Mouse (Mus musculus) left cerebral cortex, postnatal 4 days (tissue): ENCODE measurements around the gene Ccdc8. TPM values are rescaled to one million over a fixed set of nuclear protein-coding genes. Genes with fewer than 3 reads are reported as not detected.
A peak's percentile ranks its signal among the peaks of the same experiment; 100 is the strongest.

Experiments
- DNase-seq: peaks from one replicate; pipeline ENCODE4 v3.0.0-alpha.2; 2022
- intact Hi-C: fragments of 180-260 bp; cut with DNase I; formaldehyde crosslinking; loops from one replicate; pipeline ENCODE4 v1.15.1; 2025
- total RNA-seq, 2 experiments: library from RNA; stranded (reverse); gene quantifications; 2 replicates each; pipeline ENCODE4 v1.2.3; 2021

Gene Ccdc8
- total RNA-seq, 2 experiments from 2014 or later = 3.3 to 4.3 TPM

GRCm38 (mm10) chr7:17004716-17005115 is 12.2 kb downstream of the Ccdc8 start:
- intact Hi-C loops = loop anchor here (5.0 kb wide), 1 partner anchor 58 kb away; the partner anchor contains the start of gene Hif3a
- no peak for DNase-seq

- DNase-seq = no peak
- intact Hi-C loops = loop anchor here (5.0 kb wide), 1 partner anchor 55 kb away; the partner anchor contains the start of gene Hif3a
Observed at GRCm38 (mm10) chr7:17007300-17007699, 14.8 kb downstream of the Ccdc8 start.

GRCm38 (mm10) chr7:17009326-17010009 is 17.0 kb downstream of the Ccdc8 start:
- intact Hi-C loops = loop anchor here (5.0 kb wide), 1 partner anchor 53 kb away; the partner anchor contains the start of gene Hif3a
- DNase-seq = no peak

DNA sequence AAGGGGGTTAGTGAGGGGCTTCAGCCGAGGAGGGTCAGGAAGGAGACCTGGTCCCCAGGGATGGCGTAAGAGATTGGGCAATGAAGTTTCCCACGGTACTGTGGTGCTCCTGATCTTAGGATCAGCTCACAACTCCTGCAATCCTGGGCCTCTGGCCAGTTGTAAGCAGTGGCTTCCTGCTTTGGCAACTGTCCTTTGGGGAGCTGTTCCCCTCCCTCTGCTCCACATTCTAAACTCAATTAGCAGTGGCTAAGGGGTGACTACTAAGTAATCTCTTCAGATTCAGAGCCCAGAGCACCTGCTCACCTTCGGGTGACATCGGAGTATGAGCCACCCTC is 17.5 kb downstream of the Ccdc8 start:
- intact Hi-C loops = no loop called here
- no peak for DNase-seq

GRCm38 (mm10) chr7:17011909-17012590 is 19.5 kb downstream of the Ccdc8 start:
- intact Hi-C loops = no loop called here
- no peak for DNase-seq

DNA sequence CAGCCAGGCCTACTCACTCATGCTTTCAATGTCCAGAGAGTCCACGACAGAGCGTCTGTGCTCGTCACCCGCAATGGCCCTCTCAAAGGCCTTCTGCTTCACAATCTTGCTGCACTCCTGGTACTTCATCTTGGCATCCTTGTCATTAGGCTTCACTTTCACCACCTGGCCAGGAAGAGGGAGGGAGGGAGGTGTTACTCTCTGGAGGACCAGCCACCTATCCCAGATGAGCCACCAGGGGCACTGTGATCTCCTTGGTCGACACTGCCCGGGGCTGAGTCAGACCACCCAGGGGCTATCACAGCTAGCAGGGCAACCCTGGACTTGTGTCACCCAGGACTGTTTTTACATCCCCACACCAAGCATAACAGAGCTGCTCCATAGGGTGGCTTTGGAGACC is 22.9 kb downstream of the Ccdc8 start:
- intact Hi-C loops = no loop called here
- no peak for DNase-seq

GRCm38 (mm10) chr7:17017036-17017435 is 24.5 kb downstream of the Ccdc8 start:
- DNase-seq = peak; percentile 97
- intact Hi-C loops = no loop called here

GRCm38 (mm10) chr7:17017921-17018320 is 25.4 kb downstream of the Ccdc8 start:
- intact Hi-C loops = no loop called here
- no peak for DNase-seq

- intact Hi-C loops = no loop called here
- no peak for DNase-seq
Observed at GRCm38 (mm10) chr7:17019426-17020166, 27.1 kb downstream of the Ccdc8 start.

DNA sequence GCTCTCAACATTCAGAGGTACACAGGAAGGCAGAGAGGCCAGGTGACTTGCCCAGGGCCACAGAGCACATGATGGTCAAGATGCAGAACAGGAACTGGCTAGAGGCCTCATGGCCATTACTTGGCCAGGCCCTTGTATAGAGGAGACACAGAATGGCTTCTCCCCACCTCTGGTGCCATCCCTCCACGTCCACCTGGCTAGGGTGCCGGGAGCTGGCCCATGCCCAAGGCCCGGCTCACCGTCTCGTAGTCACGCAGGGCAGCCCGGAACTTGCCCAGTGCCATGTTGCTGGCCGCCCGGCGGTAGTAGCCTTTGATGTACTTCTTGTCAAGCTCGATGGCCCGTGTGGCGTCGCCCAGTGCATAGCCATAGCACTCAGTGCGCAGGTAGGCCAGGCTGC is 29.7 kb downstream of the Ccdc8 start:
- DNase-seq = no peak
- intact Hi-C loops = no loop called here

- DNase-seq = no peak
- intact Hi-C loops = no loop called here
Observed at GRCm38 (mm10) chr7:17023701-17024100, 31.2 kb downstream of the Ccdc8 start.

GRCm38 (mm10) chr7:17024141-17024540 is 31.6 kb downstream of the Ccdc8 start:
- no peak for DNase-seq

DNA sequence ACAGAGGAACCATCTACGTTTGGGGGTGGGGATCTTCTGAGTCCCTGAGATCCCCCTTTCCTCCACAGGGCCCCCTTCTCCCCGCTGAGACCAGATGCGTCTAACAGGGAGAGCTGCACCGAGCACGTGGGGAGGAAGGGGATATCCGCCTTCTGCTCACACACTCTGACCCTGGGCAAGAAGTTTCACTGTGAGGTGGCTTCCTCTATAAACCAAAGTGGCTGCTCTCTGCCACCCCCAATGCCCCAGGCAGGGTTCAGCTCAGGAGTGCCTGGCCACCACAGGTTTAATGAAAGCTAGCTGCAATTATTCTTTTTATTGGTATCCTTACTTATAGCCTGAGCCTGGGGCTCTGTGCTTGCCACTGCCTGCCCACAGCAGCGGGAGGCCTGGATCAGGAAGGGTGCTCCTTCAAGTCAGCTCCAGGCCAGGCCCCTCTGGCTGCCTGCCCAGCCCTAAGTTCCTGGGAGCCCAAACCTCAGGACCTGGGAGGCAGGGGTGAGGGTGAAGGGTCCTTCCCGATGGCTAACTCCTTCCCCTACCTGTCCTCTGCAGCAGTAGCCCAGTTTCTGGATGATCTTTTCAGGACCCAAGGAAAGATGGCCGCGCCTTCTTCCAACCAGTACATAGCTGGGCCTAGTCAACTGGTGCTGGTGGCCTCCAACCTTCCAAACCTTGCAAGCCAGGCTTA is 32.5 kb downstream of the Ccdc8 start:
- intact Hi-C loops = no loop called here
- no peak for DNase-seq

More at GRCm38 (mm10) chr7:17024141-17024540, 31.6 kb downstream of the Ccdc8 start:
- intact Hi-C loops = no loop called here

DNA sequence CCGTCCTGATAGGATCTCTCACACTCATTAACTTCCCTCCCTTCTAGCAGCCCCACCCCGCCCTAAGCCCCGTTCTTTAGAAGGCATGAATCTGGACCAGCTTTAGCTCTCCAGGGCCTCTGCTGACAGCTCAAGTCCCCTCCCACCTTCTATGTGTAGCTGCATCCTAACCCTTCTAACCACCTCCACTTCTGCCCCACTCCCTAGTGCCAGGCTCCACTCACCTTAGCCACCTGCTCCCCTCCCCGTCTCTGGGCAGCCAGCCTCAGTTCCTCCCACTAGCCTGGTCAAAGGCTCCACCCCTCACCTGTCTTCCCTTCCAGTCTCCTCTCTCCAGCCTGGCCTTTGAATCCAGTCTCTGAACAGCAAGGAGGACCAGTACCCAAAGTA is 33.0 kb downstream of the Ccdc8 start:
- intact Hi-C loops = no loop called here
- no peak for DNase-seq

DNA sequence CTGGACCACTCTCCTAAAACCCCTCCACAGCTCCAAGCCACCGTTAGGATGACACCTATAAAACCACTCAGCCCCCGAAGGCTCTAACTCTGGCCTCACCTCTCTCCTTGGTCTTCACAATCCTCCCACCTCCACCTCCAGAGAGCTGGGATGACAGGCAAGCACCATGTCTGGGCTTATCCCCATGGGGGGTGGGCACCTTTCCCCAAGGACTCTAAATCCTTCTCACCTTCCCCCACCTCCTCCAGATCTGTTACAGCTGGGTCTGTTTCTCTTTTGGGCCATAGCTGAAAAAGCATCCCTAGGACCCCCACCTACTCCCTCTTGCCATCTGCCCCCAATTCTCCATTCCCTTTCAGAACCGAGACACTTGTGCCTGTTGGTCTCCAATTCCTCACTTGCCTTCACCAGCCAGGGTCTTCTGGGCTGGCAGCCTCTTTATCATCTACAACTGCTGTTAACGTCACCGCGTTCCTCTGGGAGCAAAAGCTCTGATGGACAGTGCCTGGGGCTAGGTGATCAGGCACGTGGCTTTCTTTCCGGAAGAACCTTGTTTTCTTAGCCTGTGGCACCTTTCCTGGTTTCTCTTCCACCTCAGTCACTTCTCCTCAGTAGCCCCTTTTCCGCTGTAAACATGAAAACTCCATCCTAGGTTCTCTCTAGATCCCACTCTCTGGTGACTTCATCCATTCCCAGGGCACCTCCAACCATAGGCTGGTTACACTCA is 33.6 kb downstream of the Ccdc8 start:
- no peak for DNase-seq
- intact Hi-C loops = no loop called here

DNA sequence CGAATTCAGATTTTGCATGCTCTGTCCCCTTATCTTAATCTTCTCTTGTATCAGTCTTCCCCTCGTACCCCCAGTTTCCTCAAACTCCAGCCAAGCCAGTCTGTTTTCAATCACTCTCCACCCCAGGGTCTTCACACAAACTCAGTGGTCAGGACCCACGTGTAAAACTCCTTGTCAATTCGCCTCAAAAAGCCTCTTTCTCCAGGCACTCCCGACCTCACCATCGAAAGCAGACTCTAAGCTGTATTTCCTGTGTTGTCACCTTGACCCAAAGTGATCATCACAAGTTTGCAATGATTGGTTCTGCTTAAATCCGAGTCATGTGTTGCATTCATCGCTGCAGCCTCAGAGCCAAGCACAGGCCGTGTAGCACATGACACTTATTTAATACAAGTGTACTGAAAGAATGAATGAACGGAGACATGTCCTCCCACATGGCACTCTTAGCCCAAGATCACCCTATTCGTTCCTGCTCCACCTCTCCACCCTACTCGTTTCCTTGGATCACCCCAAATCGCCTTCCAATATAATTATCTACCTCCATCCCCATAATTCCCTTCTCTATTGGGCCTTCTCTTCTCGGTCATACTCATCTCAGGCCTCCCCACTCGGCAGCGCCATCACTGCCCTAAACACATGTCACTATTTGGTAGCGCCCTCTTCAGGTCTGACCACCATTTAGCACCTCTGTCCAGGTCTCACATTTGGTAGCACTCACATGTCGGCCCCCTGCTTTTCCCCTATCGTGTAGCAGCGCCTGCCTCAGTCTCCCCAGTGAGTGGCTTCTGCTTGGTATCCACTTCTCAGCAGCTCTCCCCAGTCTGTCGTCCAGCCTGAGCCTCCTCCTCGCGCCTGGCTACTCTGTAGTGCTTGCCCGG is 34.4 kb downstream of the Ccdc8 start:
- peak; percentile 74 for DNase-seq
- intact Hi-C loops = no loop called here

- intact Hi-C loops = no loop called here
Observed at GRCm38 (mm10) chr7:17027588-17028343, 35.3 kb downstream of the Ccdc8 start, which contains the start of gene Ppp5c. Ppp5c (minus strand) TSS chr7:17027924.

DNA sequence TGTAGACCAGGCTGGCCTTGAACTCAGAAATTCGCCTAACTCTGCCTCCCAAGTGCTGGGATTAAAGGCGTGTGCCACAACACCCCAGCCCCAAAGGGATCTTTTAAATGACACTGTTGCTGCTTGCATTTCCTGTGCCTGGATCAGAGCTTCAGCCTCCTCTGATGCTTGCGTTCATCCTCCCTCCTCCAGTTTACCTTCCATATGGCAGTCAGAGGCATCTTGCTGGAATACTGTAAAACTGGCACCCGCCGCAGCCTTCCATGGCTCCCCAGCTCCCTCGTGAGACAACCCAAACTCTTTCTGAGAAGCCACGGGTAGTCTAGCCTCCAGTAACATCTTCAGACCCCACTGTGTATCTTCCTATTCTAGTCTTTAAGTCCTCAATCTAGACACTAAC is 36.4 kb downstream of the Ccdc8 start:
- intact Hi-C loops = no loop called here
- no peak for DNase-seq

More at GRCm38 (mm10) chr7:17027588-17028343, 35.3 kb downstream of the Ccdc8 start, which contains the start of gene Ppp5c:
- peak; percentile 96 for DNase-seq
